ENCODE assay signal across 22 mouse cellular contexts in the genomic region with DNA sequence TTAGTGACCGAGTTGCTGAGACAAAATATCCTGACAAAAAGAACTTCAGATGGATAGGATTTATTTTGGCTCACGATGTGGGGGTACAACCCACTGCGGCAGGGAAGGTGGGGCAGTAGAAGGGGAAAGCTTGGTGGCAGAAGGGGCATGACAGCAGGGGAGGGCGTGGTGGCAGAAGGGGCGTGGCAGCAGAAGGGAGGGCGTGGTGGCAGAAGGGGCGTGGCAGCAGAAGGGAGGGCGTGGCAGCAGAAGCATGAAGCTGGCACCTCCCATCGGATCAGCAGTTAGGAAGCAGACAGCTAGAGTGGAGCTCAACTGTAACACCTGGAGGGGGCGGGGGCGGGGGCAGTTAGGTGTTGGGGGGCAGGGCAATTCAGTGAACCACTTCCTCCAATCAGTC. TPM values are rescaled to one million over a fixed set of nuclear protein-coding genes. Genes with fewer than 3 reads are reported as not detected.
"Had no signal": no experiment of that assay in that cellular context is flagged by ENCODE, and none has a peak within 500 bp of the region (broad histone marks: within the 10 kb centered on the region; RNA-seq: fewer than 3 reads in every experiment).

No protein-coding gene starts in this region.

- DNase-seq: kidney, adult 2 months; kidney, postnatal 10 days; kidney, postnatal 36 days; layer of hippocampus, postnatal 36 days; lung, adult 18-20 months; lung, postnatal 10 days; lung, postnatal 36 days; midbrain, embryonic 14.5 days; right cerebral cortex, adult 18-20 months; right cerebral cortex, postnatal 14 days; spleen, adult 18-20 months; thymus, adult 2 months had no signal

- H3K27me3 ChIP-seq: kidney, embryonic 15.5 days; liver, embryonic 15.5 days; lung, embryonic 15.5 days; stomach, embryonic 15.5 days had no signal

- H3K36me3 ChIP-seq: kidney, embryonic 15.5 days; liver, embryonic 15.5 days; lung, embryonic 15.5 days; stomach, embryonic 15.5 days had no signal

- H3K9ac ChIP-seq: kidney, embryonic 15.5 days; liver, embryonic 15.5 days; lung, embryonic 15.5 days; stomach, embryonic 15.5 days had no signal

- H3K9me3 ChIP-seq: kidney, embryonic 15.5 days; liver, embryonic 15.5 days; lung, embryonic 15.5 days; stomach, embryonic 15.5 days had no signal

- H3K4me3 ChIP-seq: kidney, embryonic 15.5 days; left cerebral cortex, adult 2 months; liver, embryonic 15.5 days; lung, embryonic 15.5 days; stomach, embryonic 15.5 days had no signal

- H3K4me2 ChIP-seq: kidney, embryonic 15.5 days; liver, embryonic 11.5 days; liver, embryonic 15.5 days; lung, embryonic 15.5 days; midbrain, embryonic 11.5 days; stomach, embryonic 15.5 days had no signal

- H3K27ac ChIP-seq: kidney, embryonic 15.5 days; left cerebral cortex, adult 2 months; liver, embryonic 15.5 days; lung, embryonic 15.5 days; stomach, embryonic 15.5 days had no signal

- H3K4me1 ChIP-seq: kidney, embryonic 15.5 days; liver, embryonic 15.5 days; lung, embryonic 15.5 days; stomach, embryonic 15.5 days had no signal

- ATAC-seq: intestine, postnatal 0 days had no signal

RNA-seq across cellular contexts. Expression of a gene that starts 46.2 kb away (rescaled TPM):
- polyA plus RNA-seq: intestine, embryonic 14.5 days; intestine, postnatal 0 days; limb, embryonic 11.5 days; liver, embryonic 11.5 days; liver, embryonic 15.5 days had no signal
